Mouse (Mus musculus): ENCODE results near the gene Hnrnpll. TPM values are rescaled to one million over a fixed set of nuclear protein-coding genes. Genes with fewer than 3 reads are reported as not detected.
A peak's percentile ranks its signal among the peaks of the same experiment; 100 is the strongest.

Hnrnpll gene
- polyA plus RNA-seq (2012; rRNA removed) (66.4 and 71.4 TPM in 2 replicates), polyA plus RNA-seq (2014; fragmentation: Nextera tagmentation; extraction: Ambion mirVana) (58.0 and 66.8 TPM in 2 replicates)

GRCm38 (mm10) chr17:80061783-80062619, at the start of gene Hnrnpll:
Hnrnpll (minus strand) TSS chr17:80062334.
- no peaks in the 10 kb centered on the region for H3K36me3 ChIP-seq (ENCODE audit: control insufficient read depth, insufficient read depth, low read length)
- H3K9me3 ChIP-seq (ENCODE audit: control insufficient read depth, low read length): no peaks in the 10 kb centered on the region
- WGBS: 2% methylated on average over 64 of the region's 97 CpGs
- H3K9ac ChIP-seq (ENCODE audit: low read depth, low read length, severe bottlenecking): peak within 1 kb of the TSS; percentile 98
- ATAC-seq (ENCODE audit: low FRiP score, low read depth): peak; percentile 97
- peak; percentile 94; the same call in 1 of the 2 replicates for TF ChIP-seq POLR2A (IDR thresholded peaks at IDR 0.05; ENCODE audit: borderline replicate concordance, extremely low read depth, insufficient read depth, insufficient read length)
- peak within 1 kb of the TSS; percentile 97 for H3K4me3 ChIP-seq (replicated peaks; ENCODE audit: low read length)
- peak within 1 kb of the TSS; percentile 99 for H3K27ac ChIP-seq (replicated peaks; ENCODE audit: low read depth, low read length)
- DNase-seq (ENCODE audit: low spot score): peak; percentile 98
- peaks cover 18% of the 10 kb centered on the region for H3K4me1 ChIP-seq (ENCODE audit: control insufficient read depth, insufficient read depth, low read length)
- peak within 1 kb of the TSS; percentile 74 for H3K4me2 ChIP-seq (replicated peaks; ENCODE audit: low read depth, low read length, severe bottlenecking)
- H3K27me3 ChIP-seq (ENCODE audit: control insufficient read depth, insufficient read depth, low read length): no peaks in the 10 kb centered on the region

GRCm38 (mm10) chr17:80105348-80105978, 43.3 kb upstream of the Hnrnpll start:
- no peak for TF ChIP-seq POLR2A (IDR thresholded peaks at IDR 0.05; ENCODE audit: borderline replicate concordance, extremely low read depth, insufficient read depth, insufficient read length)
- no peak overlapping the region for H3K4me2 ChIP-seq (replicated peaks; ENCODE audit: low read depth, low read length, severe bottlenecking)
- WGBS: 83% methylated on average over 10 of the region's 10 CpGs
- no peak overlapping the region for H3K4me3 ChIP-seq (replicated peaks; ENCODE audit: low read length)
- ATAC-seq (ENCODE audit: low FRiP score, low read depth) (no peak), DNase-seq (ENCODE audit: low spot score) (no peak)
- H3K27ac ChIP-seq (replicated peaks; ENCODE audit: low read depth, low read length): no peak overlapping the region
- no peaks in the 10 kb centered on the region for H3K9me3 ChIP-seq (ENCODE audit: control insufficient read depth, low read length)
- H3K27me3 ChIP-seq (ENCODE audit: control insufficient read depth, insufficient read depth, low read length): no peaks in the 10 kb centered on the region
- no peaks in the 10 kb centered on the region for H3K36me3 ChIP-seq (ENCODE audit: control insufficient read depth, insufficient read depth, low read length)
- H3K4me1 ChIP-seq (ENCODE audit: control insufficient read depth, insufficient read depth, low read length): no peaks in the 10 kb centered on the region
- H3K9ac ChIP-seq (ENCODE audit: low read depth, low read length, severe bottlenecking): no peak overlapping the region

GRCm38 (mm10) chr17:80099823-80100222, 37.7 kb upstream of the Hnrnpll start:
- DNase-seq (ENCODE audit: low spot score) (no peak), ATAC-seq (ENCODE audit: low FRiP score, low read depth) (no peak)
- 75% methylated on average over 6 of the region's 6 CpGs for WGBS
- Histone ChIP-seq H3K4me2 (replicated peaks; ENCODE audit: low read depth, low read length, severe bottlenecking) (no peak overlapping the region), H3K4me1 (ENCODE audit: control insufficient read depth, insufficient read depth, low read length) (peaks cover 9% of the 10 kb centered on the region), H3K27ac (replicated peaks; ENCODE audit: low read depth, low read length) (no peak overlapping the region), H3K4me3 (replicated peaks; ENCODE audit: low read length) (no peak overlapping the region), H3K9me3 (ENCODE audit: control insufficient read depth, low read length) (no peaks in the 10 kb centered on the region), H3K9ac (ENCODE audit: low read depth, low read length, severe bottlenecking) (no peak overlapping the region), H3K27me3 (ENCODE audit: control insufficient read depth, insufficient read depth, low read length) (no peaks in the 10 kb centered on the region), H3K36me3 (ENCODE audit: control insufficient read depth, insufficient read depth, low read length) (no peaks in the 10 kb centered on the region)
- TF ChIP-seq POLR2A (IDR thresholded peaks at IDR 0.05; ENCODE audit: borderline replicate concordance, extremely low read depth, insufficient read depth, insufficient read length): no peak

- no peaks in the 10 kb centered on the region for H3K36me3 ChIP-seq (ENCODE audit: control insufficient read depth, insufficient read depth, low read length)
- H3K27me3 ChIP-seq (ENCODE audit: control insufficient read depth, insufficient read depth, low read length): no peaks in the 10 kb centered on the region
- TF ChIP-seq POLR2A (IDR thresholded peaks at IDR 0.05; ENCODE audit: borderline replicate concordance, extremely low read depth, insufficient read depth, insufficient read length): no peak
- DNase-seq (ENCODE audit: low spot score) (no peak), ATAC-seq (ENCODE audit: low FRiP score, low read depth) (no peak)
- H3K4me1 ChIP-seq (ENCODE audit: control insufficient read depth, insufficient read depth, low read length): peaks cover 9% of the 10 kb centered on the region
- WGBS: 51% methylated on average over 2 of the region's 2 CpGs
- H3K4me2 ChIP-seq (replicated peaks; ENCODE audit: low read depth, low read length, severe bottlenecking): no peak overlapping the region
- H3K4me3 ChIP-seq (replicated peaks; ENCODE audit: low read length): no peak overlapping the region
- H3K9ac ChIP-seq (ENCODE audit: low read depth, low read length, severe bottlenecking): no peak overlapping the region
- no peak overlapping the region for H3K27ac ChIP-seq (replicated peaks; ENCODE audit: low read depth, low read length)
- H3K9me3 ChIP-seq (ENCODE audit: control insufficient read depth, low read length): no peaks in the 10 kb centered on the region
Observed at GRCm38 (mm10) chr17:80097221-80097620, 35.1 kb upstream of the Hnrnpll start.

- no peak for DNase-seq (ENCODE audit: low spot score)
- ATAC-seq (ENCODE audit: low FRiP score, low read depth): no peak
- 92% methylated on average over 8 of the region's 8 CpGs for WGBS
- H3K36me3 ChIP-seq (ENCODE audit: control insufficient read depth, insufficient read depth, low read length): no peaks in the 10 kb centered on the region
- no peaks in the 10 kb centered on the region for H3K27me3 ChIP-seq (ENCODE audit: control insufficient read depth, insufficient read depth, low read length)
- no peak overlapping the region for H3K4me2 ChIP-seq (replicated peaks; ENCODE audit: low read depth, low read length, severe bottlenecking)
- no peak for TF ChIP-seq POLR2A (IDR thresholded peaks at IDR 0.05; ENCODE audit: borderline replicate concordance, extremely low read depth, insufficient read depth, insufficient read length)
- no peak overlapping the region for H3K27ac ChIP-seq (replicated peaks; ENCODE audit: low read depth, low read length)
- H3K4me3 ChIP-seq (replicated peaks; ENCODE audit: low read length): no peak overlapping the region
- no peaks in the 10 kb centered on the region for H3K9me3 ChIP-seq (ENCODE audit: control insufficient read depth, low read length)
- H3K4me1 ChIP-seq (ENCODE audit: control insufficient read depth, insufficient read depth, low read length): peaks cover 9% of the 10 kb centered on the region
- H3K9ac ChIP-seq (ENCODE audit: low read depth, low read length, severe bottlenecking): no peak overlapping the region
Observed at GRCm38 (mm10) chr17:80096720-80097114, 34.6 kb upstream of the Hnrnpll start.
